Mouse (Mus musculus) frontal cortex, postnatal 36 days (tissue): Measurements from ENCODE around the gene Trio.
A peak's percentile ranks its signal among the peaks of the same experiment; 100 is the strongest.

ENCODE experiments used
- DNase-seq, 2 experiments: peaks; one replicate each; pipeline ENCODE4 v3.0.0; 2022; ENCODE audit warnings: low spot score in 2 of 2

Trio gene

DNA sequence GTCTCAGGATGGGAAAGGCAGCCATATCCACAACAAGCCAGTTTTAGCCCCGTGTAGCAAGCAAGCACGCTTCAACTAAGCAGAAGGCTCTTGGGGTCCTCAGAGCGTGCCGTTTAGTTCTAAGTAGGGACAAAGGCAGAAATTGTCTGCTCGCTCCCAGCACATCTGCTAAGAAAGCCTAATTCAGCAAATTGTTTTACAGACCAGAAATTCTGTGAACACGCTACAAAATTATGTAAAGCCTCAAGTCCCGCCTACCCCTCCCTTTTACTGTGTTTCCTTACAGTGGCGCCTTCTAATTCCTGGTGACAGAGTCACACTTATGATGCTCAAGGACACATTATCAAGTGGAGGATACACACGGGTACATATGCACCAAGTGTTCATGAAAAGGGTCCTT lies 80.1 kb downstream of the Trio start:
- DNase-seq, result no peak

GRCm38 (mm10) chr15:27944898-27945297 lies 80.8 kb downstream of the Trio start:
- no peak for DNase-seq

- DNase-seq, result peak in 1 of 2 experiments; percentile 62
Measured at GRCm38 (mm10) chr15:27943486-27944195, 82.0 kb downstream of the Trio start.

DNA sequence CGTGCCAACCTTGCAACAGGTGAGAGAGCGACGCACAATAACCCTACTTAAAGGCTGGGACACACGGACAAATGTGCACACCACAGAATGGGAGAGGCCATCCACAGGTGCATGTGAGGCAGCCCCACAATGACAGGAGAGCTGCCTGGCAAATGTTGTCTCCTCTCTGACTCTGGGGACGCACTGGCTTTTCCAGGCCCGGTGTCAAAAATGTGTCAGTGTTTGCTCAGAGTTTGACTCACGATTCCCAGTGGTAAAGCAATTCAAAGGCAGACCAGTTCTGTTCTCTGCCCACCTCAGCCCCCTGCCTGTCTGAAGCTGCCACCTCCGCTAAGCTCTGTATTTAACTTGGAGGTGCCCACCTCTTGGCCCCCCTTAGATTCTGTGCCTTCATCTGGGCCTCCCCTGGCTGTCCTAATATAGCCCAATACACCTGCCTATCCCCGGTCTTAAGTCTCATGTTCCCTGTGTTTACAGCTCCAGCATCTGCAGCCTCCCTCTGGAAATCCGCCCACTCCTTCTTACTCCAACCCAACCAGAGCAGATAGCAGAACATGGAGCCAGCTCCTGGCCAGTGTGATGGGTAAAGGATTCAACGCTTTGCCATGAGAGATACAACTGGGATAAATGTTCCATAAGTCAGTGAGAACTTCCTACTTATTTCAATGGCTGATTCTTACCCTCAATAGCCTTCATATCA lies 83.3 kb downstream of the Trio start:
- no peak for DNase-seq

GRCm38 (mm10) chr15:27941441-27941840 lies 84.2 kb downstream of the Trio start:
- no peak for DNase-seq

- no peak for DNase-seq
Measured at GRCm38 (mm10) chr15:27941020-27941419, 84.6 kb downstream of the Trio start.

DNA sequence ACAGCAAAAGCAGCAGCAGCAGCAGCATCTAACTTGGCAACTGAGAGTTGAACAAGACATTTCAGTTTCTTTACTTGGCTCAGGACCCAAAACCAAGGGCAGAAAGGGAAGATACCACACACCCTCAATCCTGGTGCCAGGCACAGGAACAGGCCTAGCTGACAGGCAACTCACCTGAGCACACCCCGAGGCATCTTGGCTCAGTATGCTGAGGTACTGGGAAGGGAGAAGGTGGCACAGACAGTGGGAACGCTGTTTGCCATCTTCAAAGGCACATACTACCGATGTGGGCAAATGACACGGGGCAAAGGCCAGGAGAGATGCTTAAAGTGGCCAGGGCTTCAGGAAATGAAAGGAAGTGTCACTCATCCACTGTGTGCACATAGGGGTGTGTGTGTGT lies 85.6 kb downstream of the Trio start:
- DNase-seq, result no peak

- DNase-seq, result no peak
Measured at GRCm38 (mm10) chr15:27938886-27939285, 86.8 kb downstream of the Trio start.

DNA sequence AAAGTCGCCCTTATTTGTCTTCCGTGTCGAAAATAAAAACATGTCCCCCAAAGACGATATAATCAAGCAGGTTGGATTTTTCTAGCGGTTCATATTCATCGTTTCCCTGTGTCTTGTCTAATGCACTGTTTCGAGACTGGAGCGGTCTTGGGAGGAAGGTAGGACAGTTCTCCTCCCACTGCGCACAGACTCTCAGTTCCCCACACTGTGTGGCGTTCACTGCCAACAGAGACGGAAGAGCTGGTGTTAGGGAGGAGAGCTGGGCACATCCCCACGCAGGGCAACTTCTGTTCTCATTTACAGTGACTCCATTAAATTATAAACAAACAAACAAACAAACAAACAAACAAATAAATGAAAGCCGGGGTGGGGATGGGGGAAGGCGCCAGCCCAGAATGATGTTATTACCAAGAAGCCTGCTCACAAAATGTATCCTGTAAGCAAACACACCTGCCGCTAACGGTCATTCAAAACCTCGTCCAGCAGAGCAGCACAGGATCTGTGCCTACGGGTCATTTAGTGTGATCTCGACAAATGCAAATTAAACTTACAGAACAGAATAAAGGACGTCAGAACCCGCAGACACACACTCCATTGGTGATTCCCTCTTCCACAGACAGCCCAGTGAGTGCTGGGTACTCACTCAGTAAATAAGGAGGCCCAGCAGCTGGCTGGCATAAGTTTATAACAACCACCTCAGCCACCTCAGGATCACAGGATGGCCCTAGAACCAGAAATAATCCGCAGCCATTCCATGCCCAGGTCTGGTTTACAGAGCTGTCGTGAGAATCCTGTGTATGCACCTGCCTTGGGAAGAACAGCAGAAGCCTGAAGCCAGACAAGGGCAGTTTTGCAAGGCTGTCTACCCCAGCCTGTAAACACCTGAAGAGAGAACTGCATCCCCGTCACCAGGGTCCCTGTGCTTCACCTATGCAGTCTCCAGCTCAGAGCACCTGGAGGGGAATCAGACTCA lies 87.5 kb downstream of the Trio start:
- DNase-seq, result no peak

DNA sequence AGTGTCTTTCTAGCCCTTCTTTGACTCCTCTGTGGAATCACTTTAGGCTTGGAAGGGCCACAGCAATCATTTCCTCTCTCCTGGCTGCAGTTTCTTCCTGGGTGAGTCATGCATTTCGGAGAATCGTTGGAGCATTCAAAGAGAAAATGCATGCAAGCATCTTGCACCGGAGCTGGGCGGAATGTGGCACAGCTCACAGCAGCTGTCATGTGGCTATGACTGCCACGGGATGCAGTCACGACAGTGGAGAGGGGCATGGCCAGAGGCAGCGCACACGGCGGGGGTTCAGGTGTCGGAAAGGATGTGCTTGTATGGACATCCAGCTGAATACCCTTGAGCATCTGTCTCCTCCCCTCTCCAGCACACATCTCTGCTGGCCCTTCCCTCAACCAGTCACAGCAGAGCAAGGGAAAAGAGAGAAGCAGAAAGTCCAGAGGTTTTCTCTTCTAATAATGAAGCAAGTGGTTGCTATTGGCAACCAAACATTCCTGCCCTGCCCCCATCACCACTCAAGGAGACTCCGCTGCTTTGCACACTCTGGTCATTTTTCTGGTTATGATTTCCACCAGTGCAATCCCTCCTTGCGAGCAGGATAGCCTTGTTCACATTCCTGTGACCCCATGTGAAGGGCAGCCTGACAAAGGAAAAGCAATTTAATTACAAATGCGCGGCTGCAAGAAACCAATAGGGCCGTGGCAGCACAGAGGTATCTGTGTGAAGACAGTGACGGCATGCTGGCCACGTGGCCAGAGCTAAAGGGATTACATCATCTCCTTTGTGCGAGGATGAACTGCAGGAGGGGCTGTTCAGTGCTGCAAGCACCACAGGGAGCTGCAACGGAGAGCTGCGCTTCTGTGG lies 88.4 kb downstream of the Trio start:
- DNase-seq, result peak; percentile 70 to 86

- no peak for DNase-seq
Measured at GRCm38 (mm10) chr15:27935772-27936746, 89.6 kb downstream of the Trio start.

GRCm38 (mm10) chr15:27933270-27933669 lies 92.4 kb downstream of the Trio start:
- no peak for DNase-seq

GRCm38 (mm10) chr15:27931891-27932290 lies 93.8 kb downstream of the Trio start:
- DNase-seq, result no peak

GRCm38 (mm10) chr15:27931459-27931858 lies 94.2 kb downstream of the Trio start:
- DNase-seq, result no peak

GRCm38 (mm10) chr15:27927614-27928013 lies 98.0 kb downstream of the Trio start:
- no peak for DNase-seq

DNA sequence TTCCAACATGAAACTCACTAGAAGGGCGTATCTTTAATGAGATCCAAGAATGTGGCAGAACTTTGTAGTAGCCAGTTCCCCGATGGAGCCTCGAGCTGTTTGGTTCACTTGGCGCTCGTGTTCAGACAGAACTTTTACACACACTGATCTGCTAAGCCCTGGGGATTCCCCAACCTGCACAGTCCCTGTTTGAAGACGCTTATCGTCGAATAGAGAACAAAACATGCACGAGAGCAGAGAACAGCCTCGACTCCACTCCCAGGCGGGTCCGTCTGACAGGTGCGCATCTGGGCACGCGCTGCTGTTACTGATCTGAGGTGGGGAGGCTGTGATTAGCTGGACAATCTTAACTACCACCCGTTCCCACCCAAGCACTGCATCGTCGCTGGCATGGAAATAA lies 98.7 kb downstream of the Trio start:
- DNase-seq, result no peak

- no peak for DNase-seq
Measured at GRCm38 (mm10) chr15:27926450-27926849, 99.2 kb downstream of the Trio start.

DNA sequence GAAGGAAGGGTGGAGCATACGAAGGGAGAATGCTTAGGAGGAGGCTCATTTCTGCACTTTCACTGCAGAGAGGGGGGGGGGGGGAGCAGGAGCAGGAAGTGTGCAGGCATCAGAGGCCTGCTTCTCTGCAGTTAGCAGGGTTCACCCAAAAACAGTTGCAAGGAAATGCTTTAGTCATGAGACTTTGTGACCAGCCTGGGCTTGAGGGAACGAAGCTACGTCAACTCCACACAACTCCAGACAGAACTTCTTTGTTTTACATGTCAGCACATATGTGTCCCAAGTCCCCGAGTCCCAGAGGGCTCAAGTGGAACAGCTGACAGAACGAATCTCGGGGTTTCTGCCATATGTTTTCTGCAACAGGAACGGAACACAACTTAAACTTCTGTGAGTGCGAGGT lies 99.8 kb downstream of the Trio start:
- no peak for DNase-seq

DNA sequence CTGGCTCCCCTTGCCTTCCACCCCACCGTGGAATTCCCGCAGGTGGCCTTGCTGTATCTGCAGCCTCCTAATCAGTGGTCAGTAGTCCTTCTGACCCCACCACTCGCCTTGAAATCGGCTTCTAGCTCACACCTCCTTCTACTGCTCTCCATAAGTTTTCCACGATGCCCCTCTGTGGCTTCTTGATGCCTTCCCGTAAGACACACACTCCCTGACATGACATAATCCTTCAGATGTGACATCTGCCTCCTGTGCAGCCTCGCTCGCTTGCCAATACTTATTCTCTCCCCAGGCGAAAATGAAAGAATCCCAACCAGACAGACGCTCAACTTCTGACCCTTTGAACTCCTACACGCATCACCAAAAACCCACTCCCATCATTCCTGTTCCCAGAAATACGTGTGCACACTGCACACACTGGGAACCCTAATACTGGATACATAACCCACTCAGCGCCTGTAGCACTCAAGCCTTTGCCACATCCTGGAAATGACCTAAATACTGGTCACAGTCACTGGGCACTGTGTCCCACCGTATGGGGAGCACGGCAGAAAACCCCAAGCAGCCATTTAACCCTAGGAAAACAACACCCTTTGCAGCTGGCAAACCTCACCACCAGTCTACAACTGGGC lies 100.5 kb downstream of the Trio start:
- DNase-seq, result no peak

DNA sequence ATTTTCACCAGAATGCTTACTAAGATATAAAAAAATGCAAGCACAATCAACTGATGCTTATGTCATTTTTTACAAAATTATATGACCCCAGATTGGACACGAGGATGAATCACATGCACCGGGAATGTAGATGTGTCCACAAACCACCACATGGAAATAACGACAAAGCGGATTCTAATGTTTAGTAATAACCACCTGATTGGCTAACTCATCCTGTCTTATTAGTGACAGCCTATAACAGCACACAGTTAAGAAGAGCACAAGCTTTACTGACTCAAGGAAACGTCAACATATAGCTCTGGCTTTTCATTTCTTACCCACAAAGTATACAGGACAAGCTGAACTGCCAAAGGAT lies 101.7 kb downstream of the Trio start:
- no peak for DNase-seq
